Mouse (Mus musculus) right cerebral cortex, postnatal 14 days (tissue): ENCODE measurements around the gene Prtn3.

Source experiments
- DNase-seq: peaks from one replicate; pipeline ENCODE4 v3.0.0; 2022

Prtn3 gene

GRCm38 (mm10) chr10:79874290-79874862 lies at the start of gene Prtn3, which contains the start of gene Plppr3:
Gene Prtn3 (plus strand): TSS chr10:79874476.
Gene Plppr3 (minus strand): TSS chr10:79874634.
- peak; percentile 53 for DNase-seq

- DNase-seq = no peak
These were observed 42.7 kb upstream of the Prtn3 start for GRCm38 (mm10) chr10:79831583-79831982.

- DNase-seq = no peak
These were observed 42.1 kb upstream of the Prtn3 start for GRCm38 (mm10) chr10:79832026-79832785.

GRCm38 (mm10) chr10:79832786-79833181 lies 41.5 kb upstream of the Prtn3 start:
- DNase-seq = no peak

- DNase-seq = peak; percentile 82
These were observed 39.4 kb upstream of the Prtn3 start for GRCm38 (mm10) chr10:79834769-79835398.

GRCm38 (mm10) chr10:79836918-79837317 lies 37.4 kb upstream of the Prtn3 start:
- no peak for DNase-seq

- no peak for DNase-seq
These were observed 36.1 kb upstream of the Prtn3 start for GRCm38 (mm10) chr10:79838151-79838550.

- DNase-seq = no peak
These were observed 34.2 kb upstream of the Prtn3 start for GRCm38 (mm10) chr10:79840091-79840490.

GRCm38 (mm10) chr10:79840644-79841551 lies 33.4 kb upstream of the Prtn3 start:
- peak; percentile 54 for DNase-seq

- DNase-seq = no peak
These were observed 32.0 kb upstream of the Prtn3 start for GRCm38 (mm10) chr10:79842322-79842721.

- no peak for DNase-seq
These were observed 30.8 kb upstream of the Prtn3 start for GRCm38 (mm10) chr10:79843476-79843875.

- DNase-seq = no peak
These were observed 27.7 kb upstream of the Prtn3 start for GRCm38 (mm10) chr10:79846553-79846952.

- no peak for DNase-seq
These were observed 24.2 kb upstream of the Prtn3 start for GRCm38 (mm10) chr10:79849941-79850628.

- no peak for DNase-seq
These were observed 22.6 kb upstream of the Prtn3 start for GRCm38 (mm10) chr10:79851653-79852052.

- no peak for DNase-seq
These were observed 22.0 kb upstream of the Prtn3 start for GRCm38 (mm10) chr10:79852107-79852789.

- DNase-seq = no peak
These were observed 21.4 kb upstream of the Prtn3 start for GRCm38 (mm10) chr10:79852827-79853226.

GRCm38 (mm10) chr10:79853392-79853791 lies 20.9 kb upstream of the Prtn3 start:
- peak; percentile 88 for DNase-seq

GRCm38 (mm10) chr10:79853860-79854795 lies 20.1 kb upstream of the Prtn3 start, which contains the start of gene Ptbp1:
Gene Ptbp1 (plus strand): TSS chr10:79854427.
- peak; percentile 99 for DNase-seq

GRCm38 (mm10) chr10:79854801-79855541 lies 19.3 kb upstream of the Prtn3 start:
- DNase-seq = peak; percentile 66
